Mouse (Mus musculus): ENCODE results near the gene Klra10. TPM values are rescaled to one million over a fixed set of nuclear protein-coding genes. Genes with fewer than 3 reads are reported as not detected.
"Not testable (repeated sequence)": the region's sequence is repeated elsewhere in the genome, so short reads cannot be mapped to it uniquely, and the experiment has no call there.

Gene Klra10
- not detected in 2 replicates for total RNA-seq (2014; rRNA removed)
- polyA plus RNA-seq (2015; fragmentation: Nextera tagmentation; extraction: Ambion mirVana): not detected in 2 replicates

DNA sequence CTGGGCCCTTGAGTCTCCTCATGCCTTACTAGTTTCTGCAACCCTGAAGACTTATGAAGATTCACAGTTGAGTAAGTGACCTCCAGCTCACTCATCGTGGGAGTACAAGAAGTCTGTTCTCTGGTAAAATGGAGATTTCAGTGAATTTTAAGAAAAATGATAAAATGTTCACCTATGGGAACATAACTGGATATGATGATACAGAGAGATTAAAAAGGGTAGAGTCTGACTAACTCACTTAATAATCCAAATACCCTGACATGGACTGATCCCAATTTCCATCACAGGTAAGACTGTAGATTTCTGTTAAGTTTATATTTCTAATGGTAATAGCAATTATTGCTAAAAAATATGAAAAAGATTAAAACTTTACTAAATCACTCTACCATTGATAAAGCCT lies at the start of gene Klra10:
Gene Klra10 (minus strand): TSS at position 101 of the 400 bp plus-strand sequence.
- H3K9ac ChIP-seq; H3K4me3 ChIP-seq (ENCODE audit: low read depth, low read length); H3K9me3 ChIP-seq (ENCODE audit: low read length); H3K4me1 ChIP-seq (ENCODE audit: insufficient read depth); ATAC-seq; DNase-seq; H3K27ac ChIP-seq (ENCODE audit: low read depth, low read length); H3K36me3 ChIP-seq (ENCODE audit: insufficient read depth); H3K4me2 ChIP-seq (ENCODE audit: low read depth); H3K27me3 ChIP-seq (ENCODE audit: insufficient read depth, low read length): not testable (repeated sequence)
- WGBS: 88% methylated on average over 1 of the region's 1 CpGs

DNA sequence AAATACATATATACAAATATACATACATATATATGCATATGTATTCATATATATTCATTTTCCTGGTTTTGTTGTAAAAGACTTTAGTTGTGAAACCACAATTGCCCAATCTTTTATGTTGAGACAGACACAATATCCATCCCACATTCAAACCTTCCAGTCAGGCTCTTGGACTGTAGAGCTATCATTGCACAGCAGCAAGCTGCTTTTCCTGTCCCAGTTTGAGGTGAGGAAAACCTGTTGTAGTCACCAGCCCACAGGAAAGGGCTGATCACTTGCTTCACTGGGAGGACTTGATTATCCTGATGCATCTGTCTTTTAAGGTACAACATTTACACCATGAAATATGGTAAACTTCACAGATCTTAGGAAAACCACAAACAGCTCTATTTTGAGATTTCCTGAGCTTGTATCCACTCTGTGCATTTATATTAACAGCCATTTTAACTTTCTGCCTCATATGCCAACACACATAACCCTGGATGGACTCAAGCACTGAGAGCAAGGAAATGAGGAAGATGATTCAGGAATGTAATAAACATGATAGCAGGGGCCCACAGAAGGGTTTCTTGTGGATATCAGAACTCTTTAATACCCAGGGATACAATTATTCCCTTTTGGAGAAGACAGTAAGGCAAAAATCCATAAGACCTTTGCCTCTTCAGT lies 6.4 kb upstream of the Klra10 start:
- ATAC-seq: no peak
- TF ChIP-seq CTCF (IDR thresholded peaks at IDR 0.05; ENCODE audit: low read depth): no peak
- no peaks in the 10 kb centered on the region for H3K36me3 ChIP-seq (ENCODE audit: insufficient read depth)
- no peaks in the 10 kb centered on the region for H3K4me1 ChIP-seq (ENCODE audit: insufficient read depth)
- DNase-seq: no peak
- H3K4me3 ChIP-seq (ENCODE audit: low read depth, low read length): no peak overlapping the region
- H3K9me3 ChIP-seq (ENCODE audit: low read length): no peaks in the 10 kb centered on the region
- H3K4me2 ChIP-seq (ENCODE audit: low read depth): no peak overlapping the region
- no peak overlapping the region for H3K9ac ChIP-seq
- no peak overlapping the region for H3K27ac ChIP-seq (ENCODE audit: low read depth, low read length)
- no peaks in the 10 kb centered on the region for H3K27me3 ChIP-seq (ENCODE audit: insufficient read depth, low read length)

GRCm38 (mm10) chr6:130255326-130255725 lies 26.4 kb downstream of the Klra10 start:
- Histone ChIP-seq H3K27ac (ENCODE audit: low read depth, low read length) (no peak overlapping the region), H3K4me3 (ENCODE audit: low read depth, low read length) (no peak overlapping the region), H3K4me2 (ENCODE audit: low read depth) (no peak overlapping the region), H3K27me3 (ENCODE audit: insufficient read depth, low read length) (no peaks in the 10 kb centered on the region), H3K4me1 (ENCODE audit: insufficient read depth) (no peaks in the 10 kb centered on the region), H3K9ac (no peak overlapping the region), H3K9me3 (ENCODE audit: low read length) (peaks cover 10% of the 10 kb centered on the region; the same call in 1 of the 2 replicates), H3K36me3 (ENCODE audit: insufficient read depth) (no peaks in the 10 kb centered on the region)
- WGBS: 93% methylated on average over 2 of the region's 2 CpGs
- no peak for DNase-seq
- no peak for TF ChIP-seq CTCF (IDR thresholded peaks at IDR 0.05; ENCODE audit: low read depth)
- ATAC-seq: no peak

DNA sequence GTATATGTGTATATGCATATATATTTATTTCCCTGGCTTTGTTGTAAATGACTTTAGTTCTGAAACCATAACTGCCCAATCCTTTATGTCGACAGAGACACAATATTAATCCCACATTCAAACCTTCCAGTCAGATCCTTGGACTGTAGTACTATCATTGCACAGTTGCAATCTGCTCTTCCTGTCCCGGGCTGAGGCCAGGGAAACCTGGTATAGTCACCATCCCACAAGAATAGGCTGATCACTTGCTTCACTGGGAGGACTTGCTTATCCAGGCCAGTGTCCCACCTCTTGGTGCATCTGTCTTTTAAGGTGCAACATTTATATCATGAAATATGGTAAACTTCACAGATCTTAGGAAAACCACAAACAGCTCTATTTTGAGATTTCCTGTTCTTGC lies 44.2 kb downstream of the Klra10 start:
- Histone ChIP-seq H3K36me3 (ENCODE audit: insufficient read depth) (no peaks in the 10 kb centered on the region), H3K9me3 (ENCODE audit: low read length) (no peaks in the 10 kb centered on the region), H3K4me1 (ENCODE audit: insufficient read depth) (no peaks in the 10 kb centered on the region), H3K9ac (no peak overlapping the region), H3K27ac (ENCODE audit: low read depth, low read length) (no peak overlapping the region), H3K4me2 (ENCODE audit: low read depth) (no peak overlapping the region), H3K27me3 (ENCODE audit: insufficient read depth, low read length) (no peaks in the 10 kb centered on the region), H3K4me3 (ENCODE audit: low read depth, low read length) (no peak overlapping the region)
- TF ChIP-seq CTCF (IDR thresholded peaks at IDR 0.05; ENCODE audit: low read depth): no peak
- WGBS: 73% methylated on average over 2 of the region's 2 CpGs
- ATAC-seq (no peak), DNase-seq (no peak)

- no peak overlapping the region for H3K4me2 ChIP-seq (ENCODE audit: low read depth)
- no peaks in the 10 kb centered on the region for H3K9me3 ChIP-seq (ENCODE audit: low read length)
- H3K27ac ChIP-seq (ENCODE audit: low read depth, low read length): no peak overlapping the region
- no peaks in the 10 kb centered on the region for H3K27me3 ChIP-seq (ENCODE audit: insufficient read depth, low read length)
- DNase-seq (no peak), ATAC-seq (no peak)
- H3K4me3 ChIP-seq (ENCODE audit: low read depth, low read length): no peak overlapping the region
- no peaks in the 10 kb centered on the region for H3K4me1 ChIP-seq (ENCODE audit: insufficient read depth)
- WGBS: 45% methylated on average over 1 of the region's 1 CpGs
- TF ChIP-seq CTCF (IDR thresholded peaks at IDR 0.05; ENCODE audit: low read depth): no peak
- H3K36me3 ChIP-seq (ENCODE audit: insufficient read depth): no peaks in the 10 kb centered on the region
- H3K9ac ChIP-seq: no peak overlapping the region
Measured at GRCm38 (mm10) chr6:130236635-130237034, 45.1 kb downstream of the Klra10 start.

- Histone ChIP-seq H3K36me3 (ENCODE audit: insufficient read depth) (no peaks in the 10 kb centered on the region), H3K4me1 (ENCODE audit: insufficient read depth) (no peaks in the 10 kb centered on the region), H3K27ac (ENCODE audit: low read depth, low read length) (no peak within 1 kb of the TSS), H3K9me3 (ENCODE audit: low read length) (no peaks in the 10 kb centered on the region), H3K27me3 (ENCODE audit: insufficient read depth, low read length) (no peaks in the 10 kb centered on the region), H3K4me3 (ENCODE audit: low read depth, low read length) (no peak within 1 kb of the TSS), H3K4me2 (ENCODE audit: low read depth) (no peak within 1 kb of the TSS), H3K9ac (no peak within 1 kb of the TSS)
- DNase-seq (no peak), ATAC-seq (no peak)
- TF ChIP-seq CTCF (IDR thresholded peaks at IDR 0.05; ENCODE audit: low read depth): no peak
Measured at GRCm38 (mm10) chr6:130233222-130233621, 48.5 kb downstream of the Klra10 start, which contains the start of gene Klra7. Gene Klra7 (minus strand): TSS chr6:130233322.

Other genes with a start within 250 kb of the Klra10 start
- not detected in 2 replicates for gene Klra4, start 214.7 kb downstream of the Klra10 start, total RNA-seq (2014; rRNA removed)
- gene Klra4, start 214.7 kb downstream of the Klra10 start, polyA plus RNA-seq (2015; fragmentation: Nextera tagmentation; extraction: Ambion mirVana): not detected in 2 replicates
- not detected in 2 replicates for gene Klra8, start 152.0 kb downstream of the Klra10 start, total RNA-seq (2014; rRNA removed)
- gene Klra8, start 152.0 kb downstream of the Klra10 start, polyA plus RNA-seq (2015; fragmentation: Nextera tagmentation; extraction: Ambion mirVana): not detected in 2 replicates
- gene Klra9, start 88.8 kb downstream of the Klra10 start, total RNA-seq (2014; rRNA removed): not detected in 2 replicates
- not detected in 2 replicates for gene Klra9, start 88.8 kb downstream of the Klra10 start, polyA plus RNA-seq (2015; fragmentation: Nextera tagmentation; extraction: Ambion mirVana)
- not detected in 2 replicates for gene Klra7, start 48.6 kb downstream of the Klra10 start, total RNA-seq (2014; rRNA removed)
- gene Klra7, start 48.6 kb downstream of the Klra10 start, polyA plus RNA-seq (2015; fragmentation: Nextera tagmentation; extraction: Ambion mirVana): not detected in 2 replicates
- not detected in 2 replicates for gene Klra3, start 55.6 kb upstream of the Klra10 start, total RNA-seq (2014; rRNA removed)
- gene Klra3, start 55.6 kb upstream of the Klra10 start, polyA plus RNA-seq (2015; fragmentation: Nextera tagmentation; extraction: Ambion mirVana): not detected in 2 replicates
- gene Klra1, start 104.9 kb upstream of the Klra10 start, total RNA-seq (2014; rRNA removed): not detected in 2 replicates
- not detected in 2 replicates for gene Klra1, start 104.9 kb upstream of the Klra10 start, polyA plus RNA-seq (2015; fragmentation: Nextera tagmentation; extraction: Ambion mirVana)